Mouse (Mus musculus) layer of hippocampus, adult 18-20 months (tissue): ENCODE data around the gene Klhl36. TPM values are rescaled to one million over a fixed set of nuclear protein-coding genes. Genes with fewer than 3 reads are reported as not detected.
A peak's percentile ranks its signal among the peaks of the same experiment; 100 is the strongest.
"Not testable (repeated sequence)": the region's sequence is repeated elsewhere in the genome, so short reads cannot be mapped to it uniquely, and the experiment has no call there.

Source experiments
- DNase-seq, 2 experiments: peaks; one replicate each; pipeline ENCODE4 v3.0.0; 2022; ENCODE audit warnings: low spot score in 2 of 2
- total RNA-seq, 2 experiments: library from RNA; stranded (reverse); gene quantifications; 2 replicates each; pipeline ENCODE4 v1.2.3; 2021

Gene Klhl36
- total RNA-seq, 2 experiments from 2014 or later, result 8.1 to 8.6 TPM

GRCm38 (mm10) chr8:119834676-119835075 lies 27.4 kb upstream of the Klhl36 start:
- no peak for DNase-seq

DNA sequence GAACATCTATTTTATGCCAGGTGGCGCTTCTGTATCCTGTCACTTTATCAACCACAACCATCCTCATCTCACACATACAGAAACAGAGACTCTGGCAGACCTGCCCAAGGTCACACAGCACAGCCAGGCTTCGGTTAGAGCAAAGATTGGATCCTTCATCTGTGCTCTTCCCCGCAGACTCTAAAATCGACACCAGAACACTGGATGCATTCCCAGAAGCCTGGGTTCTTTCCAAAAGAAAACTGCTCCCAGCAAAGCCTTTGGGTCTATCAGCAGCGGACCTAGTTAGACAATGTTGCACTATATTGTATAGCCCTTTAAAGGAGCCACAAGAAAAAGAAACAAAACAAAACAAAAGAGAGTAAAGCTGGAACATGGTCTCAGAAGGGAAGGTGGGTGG lies 26.8 kb upstream of the Klhl36 start:
- peak in 1 of 2 experiments; percentile 69 for DNase-seq

- peak in 1 of 2 experiments; percentile 79 for DNase-seq
Observed at GRCm38 (mm10) chr8:119836831-119837230, 25.2 kb upstream of the Klhl36 start.

GRCm38 (mm10) chr8:119837553-119838071 lies 24.5 kb upstream of the Klhl36 start:
- DNase-seq, result peak in 1 of 2 experiments; percentile 51

DNA sequence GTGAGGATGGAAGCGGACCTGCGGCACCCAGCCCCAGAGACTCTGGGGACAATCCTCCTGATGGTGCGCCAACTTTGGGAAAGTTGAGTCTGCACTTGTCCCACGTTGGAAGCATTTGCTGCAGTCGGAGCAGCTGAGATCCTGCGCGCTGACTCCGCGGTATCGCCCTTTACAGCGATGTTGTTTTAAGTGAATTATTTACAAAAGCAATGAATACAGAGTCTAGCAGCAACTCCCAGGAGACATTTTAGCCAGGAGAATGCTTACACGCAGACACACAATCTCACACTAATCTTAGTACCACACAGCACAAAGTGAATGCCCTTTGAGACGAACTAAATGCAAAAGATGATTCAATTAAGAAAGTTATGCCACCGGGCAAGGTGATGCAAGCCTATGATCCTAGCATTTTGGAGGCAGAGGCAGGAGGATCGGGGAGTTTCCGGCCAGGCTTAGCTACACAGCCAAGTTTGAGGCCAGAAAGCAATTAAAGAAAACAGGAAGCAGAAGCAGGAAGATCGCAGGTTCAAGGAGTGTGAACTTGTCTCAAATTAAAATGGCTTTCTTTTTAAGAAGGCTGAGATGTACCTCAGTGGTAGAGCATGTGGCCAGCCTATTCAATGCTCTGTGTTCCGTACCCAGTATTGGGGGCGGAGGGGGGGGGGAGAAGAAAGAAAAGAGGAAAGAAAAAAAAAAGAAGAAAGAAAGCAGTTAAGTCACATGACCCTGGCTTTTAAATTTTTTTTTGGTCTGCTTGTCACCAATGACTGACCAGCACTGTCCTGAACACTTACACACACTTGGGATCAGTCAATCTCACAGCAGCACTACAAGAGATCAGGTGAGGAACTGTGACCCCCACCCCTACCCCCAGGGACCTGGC lies 23.7 kb upstream of the Klhl36 start:
- peak in 1 of 2 experiments; percentile 42 for DNase-seq

DNA sequence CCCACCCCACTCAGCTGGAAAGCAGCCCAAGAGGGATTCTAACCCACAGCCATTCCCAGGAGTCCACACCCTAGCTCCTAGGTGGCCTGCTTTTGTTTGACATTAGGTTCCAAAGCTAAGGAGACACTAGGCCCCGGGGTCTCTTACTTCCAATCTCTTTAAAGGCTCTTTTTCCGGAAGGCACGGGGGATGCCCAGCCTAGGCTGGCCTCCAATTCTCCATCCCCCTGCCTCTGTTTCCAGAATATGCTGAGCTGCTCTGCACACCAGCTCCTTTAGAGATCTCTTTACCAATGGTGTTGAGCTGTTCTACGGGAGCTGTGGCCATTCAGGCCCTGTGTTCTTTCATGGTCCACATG lies 23.1 kb upstream of the Klhl36 start:
- DNase-seq, result no peak

- no peak for DNase-seq
Observed at GRCm38 (mm10) chr8:119839419-119840021, 22.5 kb upstream of the Klhl36 start.

DNA sequence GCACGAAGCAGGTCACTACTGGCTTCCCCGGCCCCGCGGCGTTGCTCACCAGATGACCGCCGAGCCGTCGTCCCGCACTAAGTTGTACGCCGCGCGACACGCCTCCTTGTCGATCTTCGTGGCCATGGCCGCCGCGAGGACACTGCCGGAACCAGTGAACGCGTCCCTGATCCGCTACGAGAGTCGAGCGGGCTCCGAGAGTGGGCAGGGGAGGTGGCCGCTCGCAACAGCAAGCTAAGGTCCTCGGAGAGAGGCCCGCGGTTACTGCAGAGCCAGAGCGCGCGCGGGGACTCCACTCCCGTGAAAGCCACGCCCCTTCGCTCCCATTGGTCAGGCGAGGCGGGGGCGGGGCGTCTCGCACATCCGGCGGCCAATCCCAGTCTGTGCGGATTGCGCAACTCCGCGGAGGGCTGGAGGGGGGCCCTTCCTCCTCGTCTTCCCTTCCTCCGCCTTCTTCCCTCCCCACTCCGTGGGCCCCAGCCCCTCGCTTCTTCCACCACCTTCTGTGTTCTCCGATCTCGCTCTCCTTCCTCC lies 21.7 kb upstream of the Klhl36 start, which contains the start of gene Cotl1:
Cotl1 (minus strand) TSS at position 270 of the 534 bp plus-strand sequence.
- DNase-seq, result peak; percentile 96 to 98

- no peak for DNase-seq
Observed at GRCm38 (mm10) chr8:119840905-119841411, 21.1 kb upstream of the Klhl36 start.

DNA sequence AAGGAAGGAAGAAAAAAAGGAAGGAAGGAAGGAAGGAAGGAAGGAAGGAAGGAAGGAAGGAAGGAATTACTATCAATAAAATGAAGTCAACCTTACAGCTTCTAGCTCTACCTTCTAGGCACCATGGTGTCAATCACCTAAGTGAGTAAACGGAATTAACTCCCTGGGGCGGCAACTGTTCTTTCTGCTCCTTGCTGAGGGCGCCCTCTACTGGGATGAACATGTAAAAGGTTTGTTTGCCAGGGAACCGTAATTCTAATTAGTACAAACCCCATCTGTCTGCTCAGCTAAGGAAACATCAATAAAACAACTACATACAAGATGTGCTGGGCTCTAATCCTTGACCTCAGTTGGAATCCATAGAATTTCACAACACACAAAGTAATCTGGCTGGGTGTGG lies 18.6 kb upstream of the Klhl36 start:
- peak; percentile 76 to 91 for DNase-seq

- DNase-seq, result no peak
Observed at GRCm38 (mm10) chr8:119844577-119844976, 17.5 kb upstream of the Klhl36 start.

DNA sequence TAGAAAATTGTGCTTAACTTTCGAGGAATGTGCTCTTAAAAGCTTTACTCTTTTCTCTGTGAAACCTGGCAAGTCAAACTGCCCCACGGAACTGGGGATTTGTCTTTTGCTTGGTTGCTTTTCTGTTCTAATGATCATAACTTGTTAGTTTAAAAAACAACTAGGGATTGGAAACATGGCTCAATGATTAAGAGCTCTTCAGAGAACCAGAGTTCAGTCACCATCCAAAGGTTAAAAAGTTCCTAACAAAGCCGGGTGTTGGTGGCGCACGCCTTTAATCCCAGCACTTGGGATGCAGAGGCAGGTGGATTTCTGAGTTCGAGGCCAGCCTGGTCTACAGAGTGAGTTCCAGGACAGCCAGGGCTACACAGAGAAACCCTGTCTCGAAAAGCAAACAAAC lies 16.3 kb upstream of the Klhl36 start:
- DNase-seq, result not testable (repeated sequence)

- no peak for DNase-seq
Observed at GRCm38 (mm10) chr8:119847232-119847922, 14.7 kb upstream of the Klhl36 start.

DNA sequence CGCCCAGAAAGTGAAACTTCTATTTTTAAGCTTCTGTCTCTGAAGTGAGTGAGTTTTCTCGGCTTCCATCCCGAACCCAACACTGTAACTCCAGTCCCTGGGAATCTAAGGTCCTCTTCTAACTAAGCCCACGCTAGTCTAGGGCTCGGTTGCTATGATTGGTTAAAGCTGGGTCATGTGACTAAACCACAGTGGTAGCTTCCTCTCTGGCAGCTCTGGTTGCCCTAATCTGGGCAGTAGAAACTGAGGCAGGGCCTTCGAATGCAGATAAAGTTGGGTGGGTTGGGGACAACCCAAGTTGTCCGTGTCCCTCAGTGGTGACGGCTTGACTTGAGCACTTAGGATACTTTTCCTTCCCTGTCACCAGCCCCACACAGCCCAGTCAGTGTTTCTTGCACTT lies 8.5 kb upstream of the Klhl36 start:
- no peak for DNase-seq

GRCm38 (mm10) chr8:119854035-119854434 lies 8.0 kb upstream of the Klhl36 start:
- no peak for DNase-seq

GRCm38 (mm10) chr8:119855656-119856055 lies 6.4 kb upstream of the Klhl36 start:
- no peak for DNase-seq

DNA sequence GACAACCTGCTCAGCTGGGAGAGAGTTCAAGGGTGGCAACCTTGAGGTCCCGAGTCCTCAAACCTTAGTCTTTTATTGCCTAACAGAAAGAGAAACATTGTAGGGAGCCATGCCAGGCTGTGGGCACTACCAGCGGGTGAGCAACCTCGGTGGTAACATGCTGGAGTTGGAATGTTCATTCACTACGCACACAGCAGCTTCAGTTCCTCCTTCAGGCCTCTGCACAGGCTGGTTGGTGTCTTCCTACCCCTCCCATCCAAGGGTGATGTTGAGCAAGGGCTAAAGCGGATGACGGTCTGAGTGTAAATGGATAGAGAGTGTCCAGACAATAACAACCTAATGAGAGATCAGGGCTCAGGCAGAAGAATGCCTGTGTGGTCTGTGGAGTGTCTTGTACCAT lies 4.3 kb upstream of the Klhl36 start:
- no peak for DNase-seq

DNA sequence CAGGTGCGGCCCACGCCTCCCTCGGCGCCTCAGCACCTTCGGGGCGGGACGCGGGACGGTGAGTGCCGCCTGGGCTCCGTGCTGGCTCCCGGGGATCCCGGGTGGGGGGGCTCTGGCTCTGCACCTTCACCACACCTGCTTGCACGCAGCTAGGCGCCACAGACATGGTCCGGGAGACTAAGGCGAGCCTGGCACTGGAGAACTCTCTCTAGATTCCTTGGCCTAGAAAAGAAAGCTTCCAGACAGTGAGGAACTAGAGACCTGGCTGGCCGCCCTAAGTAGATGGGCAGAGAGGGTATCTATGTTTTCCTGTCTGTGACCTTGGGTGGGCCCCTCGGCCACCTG lies 296 bp downstream of the Klhl36 start:
- DNase-seq, result no peak

DNA sequence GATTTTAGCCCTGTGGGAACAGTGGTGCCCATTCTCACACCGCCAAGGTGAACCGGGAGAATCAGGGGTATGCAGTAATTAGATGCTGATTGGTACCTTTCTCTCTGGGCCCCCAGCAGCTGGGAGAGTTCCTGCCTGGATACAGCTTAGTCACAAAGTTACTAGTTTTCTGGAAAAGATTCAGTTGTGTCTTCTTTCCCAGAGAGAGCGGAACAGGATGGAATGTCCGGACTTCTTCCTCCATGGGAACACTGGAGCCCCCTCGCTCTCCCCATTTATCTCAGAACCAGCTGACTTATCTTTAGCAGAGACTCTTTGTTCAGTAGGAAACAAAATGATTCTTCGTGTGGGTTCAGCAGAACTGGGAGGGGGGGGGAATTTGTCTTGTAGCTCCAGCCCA lies 683 bp downstream of the Klhl36 start:
- DNase-seq, result no peak

GRCm38 (mm10) chr8:119869616-119870015 lies 7.5 kb downstream of the Klhl36 start:
- no peak for DNase-seq

DNA sequence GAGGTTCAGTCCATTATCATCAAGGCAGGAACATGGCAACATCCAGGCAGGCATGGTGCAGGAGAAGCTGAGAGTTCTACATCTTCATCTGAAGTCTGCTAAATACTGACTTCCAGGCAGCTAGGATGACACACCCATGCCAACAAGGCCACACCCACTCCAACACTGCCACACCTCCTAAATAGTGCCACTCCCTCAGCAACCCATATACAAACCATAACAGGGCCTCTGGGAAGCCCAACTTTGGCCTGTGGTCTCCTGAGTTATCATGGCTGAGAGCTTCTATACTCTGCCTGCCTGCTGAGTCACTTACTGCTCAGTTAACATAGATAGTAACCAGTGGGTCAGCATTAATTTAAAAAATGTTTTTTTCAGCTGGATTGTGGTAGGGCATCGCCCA lies 11.1 kb downstream of the Klhl36 start:
- DNase-seq, result no peak
